Mouse (Mus musculus) MEL (cell line): ENCODE results near the gene Tbxas1.

Experiments used
- CTCF ChIP-seq, 3 experiments: IDR thresholded peaks in 2 of 3; conservative IDR thresholded peaks in 1 of 3; 2 replicates each; pipeline ENCODE4 v1.5.1; 2011 to 2012; ENCODE audit warnings: low read length in 3 of 3, low read depth in 2 of 3, mild to moderate bottlenecking in 2 of 3, improper control_type of control experiment in 1 of 3, inconsistent platforms in 1 of 3, mixed read lengths in 1 of 3, moderate library complexity in 1 of 3; ENCODE audit not compliant: control insufficient read depth in 1 of 3, insufficient read depth in 1 of 3, poor library complexity in 1 of 3, severe bottlenecking in 1 of 3
- MXI1 ChIP-seq: IDR thresholded peaks from 2 replicates; pipeline ENCODE4 v1.6.1; 2011; ENCODE audit warnings: mild to moderate bottlenecking, low read depth, low read length, improper control_type of control experiment
- POLR2A ChIP-seq, 2 experiments: IDR thresholded peaks; 2 replicates each; pipeline ENCODE4 v1.6.1; 2011 to 2012; ENCODE audit warnings: low read length in 2 of 2, mild to moderate bottlenecking in 2 of 2, control low read depth in 1 of 2, improper control_type of control experiment in 1 of 2, low read depth in 1 of 2, moderate library complexity in 1 of 2; ENCODE audit not compliant: control insufficient read depth in 1 of 2, insufficient read depth in 1 of 2, poor library complexity in 1 of 2

- TF ChIP-seq CTCF (IDR thresholded peaks at IDR 0.05 in 2 of 3, conservative IDR thresholded peaks at IDR 0.05 in 1 of 3; ENCODE audit: control insufficient read depth in 1 of 3, insufficient read depth in 1 of 3, low read depth in 2 of 3, low read length in 3 of 3, poor library complexity in 1 of 3, severe bottlenecking in 1 of 3): no peak
- TF ChIP-seq POLR2A (IDR thresholded peaks at IDR 0.05; ENCODE audit: control insufficient read depth in 1 of 2, insufficient read depth in 1 of 2, low read depth in 1 of 2, low read length in 2 of 2, poor library complexity in 1 of 2): no peak
- no peak for TF ChIP-seq MXI1
Measured at GRCm38 (mm10) chr6:38918728-38919127, 43.5 kb downstream of the Tbxas1 start.
